Mouse (Mus musculus) embryonic fibroblast, embryonic 13.5 days (primary cell): Measurements from ENCODE around the gene Ripk1.

Source experiments
- CTCF ChIP-seq: IDR thresholded peaks from 2 replicates; pipeline ENCODE4 v1.5.1; 2011; ENCODE audit warnings: mild to moderate bottlenecking, control low read depth, low read length, moderate library complexity, borderline replicate concordance; ENCODE audit not compliant: insufficient read depth
- POLR2A ChIP-seq: IDR thresholded peaks from 2 replicates; pipeline ENCODE4 v1.6.1; 2011; ENCODE audit warnings: low read depth, mild to moderate bottlenecking, control low read depth, low read length, moderate library complexity

DNA sequence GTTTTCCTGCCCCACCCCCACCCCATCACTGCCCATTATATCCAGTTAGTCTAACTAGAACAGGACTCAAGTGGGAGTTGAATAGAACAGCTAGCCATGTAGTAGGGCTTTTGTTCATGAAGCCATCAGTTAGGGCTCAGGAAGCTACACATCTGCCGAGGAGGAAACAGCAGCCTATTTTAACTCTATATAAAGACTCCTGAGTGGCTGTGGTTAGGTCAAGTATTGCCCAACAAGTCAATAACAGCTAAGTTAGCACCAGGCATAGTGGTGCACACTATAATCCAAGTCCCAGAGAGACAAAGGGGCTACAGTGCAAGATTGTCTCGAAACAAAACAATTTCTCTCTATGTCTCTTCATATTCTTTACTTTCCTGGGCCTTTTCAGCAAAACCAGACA is 29.9 kb downstream of the Ripk1 start:
- TF ChIP-seq CTCF (no peak), POLR2A (no peak)
